Mouse (Mus musculus) erythroblast, embryonic 14.5 days (primary cell): ENCODE measurements at regions not wholly inside any gene's neighbourhood (a gene's known extent, or its start where the extent isn't known, plus 50 kb on each side); places are given as distances from the start of the nearest gene placed in this dataset.

ENCODE experiments used
- GATA1 ChIP-seq: IDR thresholded peaks from 2 replicates; pipeline ENCODE4 v1.6.1; 2012; ENCODE audit warnings: low read length, inconsistent platforms, mixed read lengths
- TAL1 ChIP-seq: IDR thresholded peaks from 3 replicates; pipeline ENCODE4 v1.6.1; 2012; ENCODE audit warnings: low read length, inconsistent platforms, mixed read lengths

GRCm38 (mm10) chr4:55634946-55635511 is 102.8 kb upstream of the Klf4 start:
- TF ChIP-seq GATA1 (no peak), TAL1 (no peak)
